Mouse (Mus musculus) forebrain, embryonic 16.5 days (tissue): ENCODE measurements at regions not wholly inside any gene's neighbourhood (a gene's known extent, or its start where the extent isn't known, plus 50 kb on each side); places are given as distances from the start of the nearest gene placed in this dataset.

Experiments
- ATAC-seq: fragments of 200-750 bp; cut with Nextera tagmentation; 2 replicates; pipeline ENCODE4 v1.8.0; 2017; ENCODE audit warnings: mild to moderate bottlenecking, moderate library complexity
- H3K27ac ChIP-seq: fragments of 300-500 bp; sonication (generic); 2 replicates; pipeline ENCODE4 v1.5.1; 2014; ENCODE audit warnings: low read length, control low read depth
- H3K27me3 ChIP-seq: fragments of 300-500 bp; sonication (generic); replicated peaks from 2 replicates; pipeline ENCODE4 v1.6.1; 2014; ENCODE audit warnings: low read length; ENCODE audit not compliant: control insufficient read depth, insufficient read depth
- H3K36me3 ChIP-seq: fragments of 300-500 bp; sonication (generic); 2 replicates; pipeline ENCODE4 v1.6.1; 2014; ENCODE audit not compliant: control insufficient read depth, insufficient read depth
- H3K4me1 ChIP-seq: fragments of 300-500 bp; sonication (generic); replicated peaks from 2 replicates; pipeline ENCODE4 v1.6.1; 2014; ENCODE audit warnings: low read length; ENCODE audit not compliant: control insufficient read depth, insufficient read depth
- H3K4me2 ChIP-seq: fragments of 300-500 bp; sonication (generic); 2 replicates; pipeline ENCODE4 v1.6.1; 2014; ENCODE audit warnings: mild to moderate bottlenecking, low read length, control low read depth
- H3K4me3 ChIP-seq: fragments of 300-500 bp; sonication (generic); replicated peaks from 2 replicates; pipeline ENCODE4 v1.5.1; 2014; ENCODE audit warnings: mild to moderate bottlenecking, low read length, control low read depth
- H3K9ac ChIP-seq: fragments of 300-500 bp; sonication (generic); replicated peaks from 2 replicates; pipeline ENCODE4 v1.6.1; 2014; ENCODE audit warnings: low read depth, low read length, control low read depth
- H3K9me3 ChIP-seq: fragments of 300-500 bp; sonication (generic); 2 replicates; pipeline ENCODE4 v1.6.1; 2016; ENCODE audit warnings: low read length; ENCODE audit not compliant: control insufficient read depth
- WGBS: fragments of 180-500 bp; shearing (Covaris S2); extraction: QIAGEN DNeasy Blood & Tissue Kit; methylation state at CpG from one replicate; pipeline ENCODE4 v1.1.7; 2014; 5-methylcytosine and 5-hydroxymethylcytosine counted together

DNA sequence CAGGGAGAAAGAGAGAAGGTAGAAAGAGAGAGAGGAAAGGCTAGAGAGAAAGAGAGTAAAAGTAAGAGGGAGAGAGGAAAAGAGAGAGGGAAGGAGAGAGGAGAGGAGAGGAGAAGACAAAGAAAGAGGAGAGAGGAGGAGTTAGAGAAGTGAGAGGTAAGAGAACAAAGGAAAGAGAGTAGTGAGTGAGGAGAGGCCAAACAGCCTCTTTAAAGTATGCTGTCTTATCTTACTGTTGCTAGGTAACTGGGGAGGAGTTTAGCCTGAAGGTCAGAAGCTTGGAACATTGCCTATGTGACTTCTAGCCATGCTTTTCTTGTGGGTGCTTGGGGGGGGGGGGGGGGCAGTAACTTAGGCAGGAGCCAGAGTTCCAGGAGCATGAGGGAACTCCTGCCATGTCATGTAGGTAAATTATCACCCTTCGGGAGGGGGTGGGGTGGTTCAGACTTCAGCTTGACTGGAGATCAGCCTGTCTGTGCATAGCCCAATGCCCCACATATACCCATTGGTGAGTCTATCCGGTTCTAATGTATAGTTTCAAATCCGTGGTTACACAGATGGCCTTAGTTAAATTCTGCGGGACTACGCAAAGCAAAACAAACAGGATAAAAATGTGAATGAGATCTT is 388.5 kb upstream of the Cdh11 start:
- ATAC-seq = no peak
- Histone ChIP-seq H3K27ac (no peak overlapping the region), H3K4me2 (no peak overlapping the region), H3K9ac (no peak overlapping the region), H3K36me3 (no peaks in the 10 kb centered on the region), H3K9me3 (no peaks in the 10 kb centered on the region), H3K4me1 (no peaks in the 10 kb centered on the region), H3K27me3 (no peaks in the 10 kb centered on the region), H3K4me3 (no peak overlapping the region)
- WGBS = 84% methylated on average over 5 of the region's 5 CpGs

DNA sequence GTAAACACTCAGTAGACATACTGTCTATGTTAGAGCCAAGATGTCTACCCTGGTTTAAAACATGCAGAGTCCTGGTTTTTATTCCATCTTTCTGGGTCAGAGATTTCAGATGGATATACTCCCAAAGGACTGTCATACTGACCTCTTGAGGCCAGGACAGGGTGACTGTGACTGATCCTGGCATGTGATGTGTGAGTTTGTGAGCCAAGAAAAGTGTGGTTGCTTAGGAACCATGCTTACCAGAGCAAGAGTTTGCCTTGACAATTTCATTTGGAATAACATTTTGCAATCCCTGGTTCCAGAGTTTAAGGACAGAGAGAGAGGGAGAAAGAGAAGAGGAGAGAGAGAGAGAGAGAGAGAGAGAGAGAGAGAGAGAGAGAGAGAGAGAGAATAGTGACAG is 395.2 kb upstream of the Cdh11 start:
- no peak overlapping the region for H3K4me3 ChIP-seq
- no peak for ATAC-seq
- H3K4me2 ChIP-seq = no peak overlapping the region
- no peaks in the 10 kb centered on the region for H3K36me3 ChIP-seq
- no peaks in the 10 kb centered on the region for H3K27me3 ChIP-seq
- H3K27ac ChIP-seq = no peak overlapping the region
- no peak overlapping the region for H3K9ac ChIP-seq
- H3K4me1 ChIP-seq = no peaks in the 10 kb centered on the region
- no peaks in the 10 kb centered on the region for H3K9me3 ChIP-seq

DNA sequence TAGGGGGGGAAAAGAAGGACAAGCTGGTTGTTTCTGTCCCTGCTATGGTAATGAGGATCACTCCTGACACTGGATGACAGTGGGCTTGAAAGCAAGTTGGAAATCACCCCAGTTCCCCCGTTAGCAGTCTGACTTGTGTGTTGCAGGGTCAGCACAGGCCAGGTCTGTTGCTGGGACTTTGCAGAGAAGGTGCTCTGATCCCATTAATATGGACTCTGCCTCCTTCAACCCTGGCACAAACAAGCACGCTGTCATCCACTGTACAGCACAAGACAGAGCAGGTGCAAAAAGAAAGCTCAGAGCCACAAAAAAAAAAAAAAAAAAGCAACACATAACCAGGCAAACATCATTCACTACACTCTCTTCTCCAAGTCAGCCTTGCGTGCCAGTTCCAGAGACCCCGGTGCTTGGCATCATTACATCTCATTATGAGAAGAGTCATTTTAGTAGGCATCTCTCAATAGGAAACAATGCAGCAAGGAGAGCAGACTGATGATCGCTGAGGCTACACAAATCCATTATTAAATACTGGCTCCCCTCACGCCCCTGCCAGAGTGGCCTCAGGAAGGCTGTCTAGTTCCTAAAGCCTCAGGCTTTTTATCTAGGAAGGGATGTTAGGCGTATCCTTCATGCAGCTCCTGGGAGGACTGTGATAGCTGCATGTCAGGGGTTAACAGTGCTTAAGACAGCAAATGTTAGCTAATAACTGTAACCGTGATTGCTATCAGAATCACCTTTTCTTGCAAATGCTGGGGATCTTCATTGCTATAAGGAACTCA is 403.5 kb upstream of the Cdh11 start:
- peaks cover 7% of the 10 kb centered on the region; the same call in 1 of the 2 replicates for H3K4me1 ChIP-seq
- no peaks in the 10 kb centered on the region for H3K9me3 ChIP-seq
- H3K36me3 ChIP-seq = no peaks in the 10 kb centered on the region
- 0 out of 2 replicates have a peak, but pooled peaks have one; percentile 20 for ATAC-seq
- WGBS = 37% methylated on average over 8 of the region's 8 CpGs
- H3K9ac ChIP-seq = no peak overlapping the region
- no peaks in the 10 kb centered on the region for H3K27me3 ChIP-seq
- no peak overlapping the region for H3K4me3 ChIP-seq
- no peak overlapping the region; the same call in 1 of the 2 replicates for H3K27ac ChIP-seq
- H3K4me2 ChIP-seq = no peak overlapping the region

DNA sequence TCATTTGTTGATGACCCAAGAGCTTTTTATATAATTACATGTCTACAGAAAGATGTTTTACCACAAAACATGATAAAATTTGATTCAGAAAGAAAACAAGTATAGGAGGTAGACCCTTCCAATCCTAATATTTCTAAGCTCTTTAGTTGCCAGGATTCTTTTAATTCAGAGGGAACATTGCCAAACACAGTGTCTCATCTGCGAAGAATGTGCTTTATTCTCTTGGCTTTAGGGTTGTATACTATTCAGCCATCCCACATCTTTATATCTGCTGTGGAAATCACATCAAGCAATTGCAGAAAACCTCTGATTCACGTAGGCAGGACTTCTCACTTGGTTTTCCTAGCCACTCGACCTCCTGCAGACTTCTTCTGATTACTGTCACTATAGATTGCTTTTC is 412.8 kb upstream of the Cdh11 start:
- Histone ChIP-seq H3K27ac (no peak overlapping the region), H3K4me1 (no peaks in the 10 kb centered on the region), H3K4me3 (no peak overlapping the region), H3K27me3 (no peaks in the 10 kb centered on the region), H3K36me3 (no peaks in the 10 kb centered on the region), H3K9ac (no peak overlapping the region), H3K4me2 (no peak overlapping the region), H3K9me3 (no peaks in the 10 kb centered on the region)
- 56% methylated on average over 3 of the region's 3 CpGs for whole genome bisulfite sequencing
- no peak for ATAC-seq

DNA sequence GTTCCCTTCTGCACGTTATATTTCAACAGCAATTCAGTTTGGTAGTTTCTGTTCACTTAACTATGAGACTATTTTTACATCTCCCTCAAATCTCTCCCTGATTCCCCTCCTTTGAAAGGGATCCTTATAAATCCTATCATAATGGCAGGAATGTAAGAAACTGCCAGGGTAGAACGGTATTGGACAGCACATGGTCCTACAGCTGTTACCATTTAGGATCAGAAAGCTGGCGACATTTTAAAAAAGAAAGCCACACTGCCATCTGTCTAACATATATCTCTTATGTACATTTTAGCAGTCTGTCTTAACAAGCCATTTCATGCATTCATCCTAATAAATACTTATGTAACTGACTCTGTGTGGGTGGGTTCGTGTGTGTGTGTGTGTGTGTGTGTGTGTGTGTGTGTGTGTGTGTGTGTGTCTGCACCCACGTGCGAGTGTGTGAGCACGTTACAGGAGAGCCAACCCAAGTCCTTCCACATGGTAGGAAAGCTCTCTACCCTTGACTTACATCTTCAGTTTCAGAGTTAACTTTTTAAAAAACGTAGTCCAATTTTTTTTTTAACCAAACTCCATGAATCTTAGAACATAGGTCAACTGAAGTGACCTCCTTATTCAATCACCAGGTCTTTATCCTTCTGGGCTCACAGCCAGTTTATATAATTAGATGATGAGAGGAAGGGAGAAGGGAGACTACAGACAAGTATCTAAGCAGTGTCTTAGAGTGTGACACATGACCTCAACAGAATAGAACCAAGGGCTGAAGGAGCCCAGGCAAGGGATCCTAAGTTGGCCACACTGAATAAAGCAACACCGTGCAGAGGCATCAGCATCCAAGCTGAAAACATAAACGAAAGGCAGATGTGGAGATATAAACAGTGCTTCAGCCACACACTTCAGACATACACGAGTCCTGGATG is 414.5 kb upstream of the Cdh11 start:
- Histone ChIP-seq H3K4me2 (no peak overlapping the region), H3K4me1 (no peaks in the 10 kb centered on the region), H3K4me3 (no peak overlapping the region), H3K27me3 (no peaks in the 10 kb centered on the region), H3K36me3 (no peaks in the 10 kb centered on the region), H3K9ac (no peak overlapping the region), H3K9me3 (no peaks in the 10 kb centered on the region), H3K27ac (no peak overlapping the region)
- ATAC-seq = no peak
- WGBS = 62% methylated on average over 11 of the region's 11 CpGs

DNA sequence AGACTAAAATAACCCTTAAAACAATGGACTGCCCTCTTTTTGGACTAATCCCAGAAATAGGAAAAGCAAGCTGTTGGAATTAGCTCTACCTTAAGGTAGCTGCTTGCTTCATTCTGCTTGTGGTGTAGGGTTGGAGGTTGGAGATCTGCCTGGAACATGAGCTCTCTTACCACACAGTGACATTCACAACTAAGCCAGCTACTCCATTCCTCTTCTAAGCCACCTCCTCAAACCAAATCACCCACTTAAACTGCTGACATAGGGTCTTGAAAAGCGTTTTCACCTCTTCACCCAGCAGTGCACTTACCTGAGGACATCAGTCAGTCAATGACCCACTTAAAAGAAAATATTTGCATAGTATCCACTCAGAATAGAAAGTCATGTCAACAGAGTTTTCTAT is 418.3 kb upstream of the Cdh11 start:
- H3K9me3 ChIP-seq = no peaks in the 10 kb centered on the region
- no peak overlapping the region for H3K9ac ChIP-seq
- no peaks in the 10 kb centered on the region for H3K27me3 ChIP-seq
- H3K4me2 ChIP-seq = no peak overlapping the region
- 55% methylated on average over 1 of the region's 1 CpGs for WGBS
- no peaks in the 10 kb centered on the region for H3K36me3 ChIP-seq
- H3K4me1 ChIP-seq = no peaks in the 10 kb centered on the region
- no peak overlapping the region for H3K4me3 ChIP-seq
- no peak for ATAC-seq
- H3K27ac ChIP-seq = no peak overlapping the region

DNA sequence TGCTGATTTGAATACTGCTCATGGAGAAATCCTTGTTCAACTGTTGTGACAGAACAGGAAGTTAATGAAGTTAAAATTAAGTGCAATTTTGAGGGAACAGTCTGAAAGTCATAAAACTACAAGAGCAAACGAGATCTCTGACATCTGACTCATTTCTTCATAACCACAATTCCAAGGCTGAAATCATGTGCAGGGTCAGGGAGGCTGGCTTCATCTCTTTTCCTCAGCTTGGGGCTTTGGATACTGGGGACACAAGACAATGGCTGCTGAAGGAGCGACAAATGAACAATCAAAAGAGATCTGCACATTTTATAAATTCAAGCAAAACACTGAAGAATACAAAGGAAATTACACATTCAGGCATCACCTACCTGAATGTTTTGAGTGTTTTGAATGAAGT is 429.2 kb upstream of the Cdh11 start:
- H3K9me3 ChIP-seq = no peaks in the 10 kb centered on the region
- no peak overlapping the region for H3K9ac ChIP-seq
- no peak overlapping the region for H3K27ac ChIP-seq
- WGBS = 51% methylated on average over 2 of the region's 2 CpGs
- no peaks in the 10 kb centered on the region for H3K36me3 ChIP-seq
- no peaks in the 10 kb centered on the region for H3K27me3 ChIP-seq
- H3K4me1 ChIP-seq = no peaks in the 10 kb centered on the region
- no peak for ATAC-seq
- no peak overlapping the region for H3K4me2 ChIP-seq
- no peak overlapping the region for H3K4me3 ChIP-seq

DNA sequence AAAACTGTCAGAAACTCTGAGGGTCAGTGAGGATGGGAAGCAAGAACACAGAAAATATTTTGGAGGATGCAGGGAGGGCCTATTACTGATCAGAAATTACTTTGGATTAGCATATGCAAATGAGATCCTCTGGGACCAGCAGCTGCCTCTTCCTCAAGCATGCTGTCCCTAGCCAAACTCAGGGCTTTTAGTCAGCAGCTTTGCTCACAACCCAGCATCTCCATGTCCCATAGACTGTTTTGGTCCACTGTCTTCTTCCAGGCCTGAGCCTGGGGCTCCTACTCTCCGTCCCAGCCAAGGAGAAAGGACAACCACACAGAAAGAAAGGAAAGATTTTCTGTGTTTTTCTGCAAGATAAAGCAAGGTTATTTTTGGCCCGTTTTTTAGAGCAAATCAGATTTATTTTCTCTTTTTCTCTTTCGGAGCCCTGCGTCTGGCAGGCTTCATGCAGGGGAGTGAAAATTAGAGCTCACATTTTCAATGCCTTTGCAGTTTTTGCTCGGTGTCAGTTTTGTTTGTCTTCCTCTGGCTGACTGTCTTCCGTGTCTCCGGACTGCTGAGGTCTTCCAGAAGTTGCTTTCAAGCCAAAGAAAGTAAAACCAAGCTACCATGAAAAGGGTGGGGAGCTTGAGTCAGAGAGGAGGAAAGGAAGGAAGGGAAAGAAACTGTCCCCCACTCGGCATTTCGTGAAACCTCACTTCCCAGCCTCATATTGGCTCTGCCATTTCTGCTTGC is 445.5 kb upstream of the Cdh11 start:
- Histone ChIP-seq H3K27me3 (no peaks in the 10 kb centered on the region), H3K4me2 (no peak overlapping the region), H3K27ac (no peak overlapping the region), H3K9ac (no peak overlapping the region), H3K4me1 (no peaks in the 10 kb centered on the region), H3K4me3 (no peak overlapping the region), H3K36me3 (no peaks in the 10 kb centered on the region), H3K9me3 (no peaks in the 10 kb centered on the region)
- ATAC-seq = peak; percentile 58; the same call in 1 of the 2 replicates
- WGBS = 78% methylated on average over 9 of the region's 9 CpGs

DNA sequence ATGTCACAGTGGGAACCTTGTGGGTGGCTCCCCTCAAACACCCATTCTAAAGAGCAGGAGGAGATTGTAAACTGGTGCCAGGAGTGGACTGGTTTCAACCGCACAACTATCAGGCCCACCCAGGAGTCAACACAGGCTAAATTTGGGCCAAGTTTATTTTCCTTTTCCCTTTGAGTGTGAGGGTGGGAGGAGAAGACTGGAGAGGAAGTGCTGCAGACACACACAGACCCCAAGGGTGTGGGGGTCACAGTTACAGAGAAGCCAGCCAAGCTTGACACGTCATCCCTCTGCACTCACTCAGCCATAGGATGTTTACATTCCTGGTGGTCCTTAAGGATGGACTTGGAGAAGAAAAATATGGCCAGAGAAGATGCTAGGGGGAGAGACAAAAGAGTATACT is 448.9 kb upstream of the Cdh11 start:
- no peaks in the 10 kb centered on the region for H3K27me3 ChIP-seq
- H3K9me3 ChIP-seq = no peaks in the 10 kb centered on the region
- no peak overlapping the region for H3K27ac ChIP-seq
- H3K9ac ChIP-seq = no peak overlapping the region
- H3K4me1 ChIP-seq = no peaks in the 10 kb centered on the region
- no peak for ATAC-seq
- 62% methylated on average over 2 of the region's 2 CpGs for WGBS
- no peaks in the 10 kb centered on the region for H3K36me3 ChIP-seq
- no peak overlapping the region for H3K4me3 ChIP-seq
- H3K4me2 ChIP-seq = no peak overlapping the region
